Mouse (Mus musculus): ENCODE results near the gene Ptprq. TPM values are rescaled to one million over a fixed set of nuclear protein-coding genes. Genes with fewer than 3 reads are reported as not detected.
A peak's percentile ranks its signal among the peaks of the same experiment; 100 is the strongest.

Gene Ptprq
- polyA plus RNA-seq, 1 experiment from 2014 or later = 0.08 TPM

DNA sequence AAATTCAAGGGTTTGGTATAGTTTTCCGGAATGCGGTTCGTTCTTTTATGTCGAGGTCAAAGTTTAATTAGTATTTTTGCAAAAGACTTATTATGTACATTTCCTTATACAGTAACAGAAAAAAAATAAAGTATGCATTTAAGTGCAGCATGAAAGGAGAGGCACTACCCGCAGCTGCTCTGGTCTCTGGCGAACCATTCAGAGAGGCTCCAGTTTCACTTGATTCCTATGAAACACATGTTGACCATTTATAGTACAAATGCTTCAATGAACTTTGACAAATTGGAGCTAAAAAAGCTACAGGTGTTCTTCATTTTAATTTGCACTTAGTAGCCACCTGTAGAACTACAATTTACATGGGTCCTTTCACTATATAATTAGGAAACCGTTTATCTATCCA, 205.1 kb downstream of the Ptprq start:
- WGBS = 80% methylated on average over 7 of the region's 7 CpGs
- H3K27me3 ChIP-seq (ENCODE audit: control insufficient read depth, insufficient read depth, low read length) = no peaks in the 10 kb centered on the region
- no peaks in the 10 kb centered on the region for H3K4me1 ChIP-seq (ENCODE audit: control insufficient read depth, insufficient read depth, low read length)
- no peaks in the 10 kb centered on the region for H3K36me3 ChIP-seq (ENCODE audit: control insufficient read depth, insufficient read depth, low read length)
- H3K4me2 ChIP-seq (ENCODE audit: low read depth, low read length) = no peak overlapping the region
- H3K9ac ChIP-seq (ENCODE audit: low read length) = no peak overlapping the region
- ATAC-seq (ENCODE audit: insufficient read depth, low FRiP score) = no peak
- no peaks in the 10 kb centered on the region for H3K9me3 ChIP-seq (replicated peaks; ENCODE audit: control insufficient read depth, low read length)
- no peak overlapping the region for H3K4me3 ChIP-seq (replicated peaks; ENCODE audit: low read length)
- H3K27ac ChIP-seq (ENCODE audit: low read length) = no peak overlapping the region

DNA sequence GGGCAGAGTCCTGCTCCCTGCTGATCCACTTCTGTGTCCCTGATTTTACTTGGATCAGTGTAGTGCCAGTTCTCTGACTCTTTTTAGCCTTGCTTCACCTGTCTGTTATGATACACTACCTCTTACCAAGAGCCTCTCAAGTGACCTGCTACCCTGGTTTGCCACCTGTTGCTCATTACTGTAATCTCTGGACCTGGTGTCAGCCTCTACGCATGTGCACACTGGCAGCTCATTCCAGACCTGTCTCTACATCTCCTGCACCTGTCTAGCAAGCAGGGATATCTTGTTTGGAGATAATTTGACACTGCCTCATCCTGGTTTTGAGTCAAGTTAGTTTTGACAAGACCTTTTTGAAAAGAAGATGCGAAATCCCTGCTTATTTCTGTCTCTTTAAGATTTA, 213.5 kb downstream of the Ptprq start:
- no peak for ATAC-seq (ENCODE audit: insufficient read depth, low FRiP score)
- Histone ChIP-seq H3K36me3 (ENCODE audit: control insufficient read depth, insufficient read depth, low read length) (no peaks in the 10 kb centered on the region), H3K4me3 (replicated peaks; ENCODE audit: low read length) (no peak overlapping the region), H3K27ac (ENCODE audit: low read length) (no peak overlapping the region), H3K4me1 (ENCODE audit: control insufficient read depth, insufficient read depth, low read length) (no peaks in the 10 kb centered on the region), H3K4me2 (ENCODE audit: low read depth, low read length) (no peak overlapping the region), H3K9ac (ENCODE audit: low read length) (no peak overlapping the region), H3K9me3 (replicated peaks; ENCODE audit: control insufficient read depth, low read length) (no peaks in the 10 kb centered on the region), H3K27me3 (ENCODE audit: control insufficient read depth, insufficient read depth, low read length) (no peaks in the 10 kb centered on the region)
- WGBS = 81% methylated on average over 2 of the region's 2 CpGs

DNA sequence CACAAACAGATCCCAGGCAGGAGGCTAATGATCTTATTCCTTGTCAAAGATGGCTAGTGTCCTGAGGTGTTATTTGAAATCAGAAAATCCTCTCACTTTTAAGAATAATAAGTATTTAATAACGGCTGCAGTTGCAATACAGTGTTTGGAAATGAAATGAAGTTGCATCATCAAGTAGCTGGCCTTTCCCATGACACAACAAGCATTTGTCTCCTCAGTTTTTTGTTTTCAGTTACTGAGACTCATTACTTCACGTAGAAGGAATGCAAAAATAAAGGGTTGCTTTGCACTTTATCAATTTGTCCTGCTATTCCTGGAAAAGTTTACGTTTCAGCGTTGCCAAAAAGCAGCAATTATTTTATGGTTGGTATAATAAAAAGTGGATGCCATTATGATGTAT, 216.4 kb downstream of the Ptprq start:
- 52% methylated on average over 4 of the region's 4 CpGs for WGBS
- no peak overlapping the region for H3K27ac ChIP-seq (ENCODE audit: low read length)
- no peak overlapping the region for H3K9ac ChIP-seq (ENCODE audit: low read length)
- no peak overlapping the region for H3K4me3 ChIP-seq (replicated peaks; ENCODE audit: low read length)
- H3K9me3 ChIP-seq (replicated peaks; ENCODE audit: control insufficient read depth, low read length) = no peaks in the 10 kb centered on the region
- no peaks in the 10 kb centered on the region for H3K4me1 ChIP-seq (ENCODE audit: control insufficient read depth, insufficient read depth, low read length)
- no peaks in the 10 kb centered on the region for H3K27me3 ChIP-seq (ENCODE audit: control insufficient read depth, insufficient read depth, low read length)
- ATAC-seq (ENCODE audit: insufficient read depth, low FRiP score) = no peak
- H3K36me3 ChIP-seq (ENCODE audit: control insufficient read depth, insufficient read depth, low read length) = no peaks in the 10 kb centered on the region
- H3K4me2 ChIP-seq (ENCODE audit: low read depth, low read length) = no peak overlapping the region

DNA sequence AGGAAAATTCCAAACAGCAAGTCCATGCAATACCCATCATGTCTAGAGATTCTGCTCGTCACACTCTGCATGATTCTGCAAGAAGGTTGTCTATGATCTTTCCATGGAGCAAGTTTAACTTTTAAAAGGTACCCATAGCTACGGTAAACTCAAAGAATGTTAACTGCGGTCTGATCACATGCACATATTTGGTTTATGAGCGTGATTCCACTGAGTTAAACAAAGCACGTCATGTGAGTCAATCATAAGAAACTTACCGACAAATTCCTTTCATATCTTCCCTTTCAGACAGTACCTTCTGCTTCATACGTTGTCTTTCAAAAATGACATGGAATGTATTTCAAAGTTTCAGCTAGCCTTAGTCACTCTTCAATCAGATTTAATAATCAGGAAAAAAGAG, 217.7 kb downstream of the Ptprq start:
- Histone ChIP-seq H3K36me3 (ENCODE audit: control insufficient read depth, insufficient read depth, low read length) (no peaks in the 10 kb centered on the region), H3K4me3 (replicated peaks; ENCODE audit: low read length) (no peak overlapping the region), H3K27me3 (ENCODE audit: control insufficient read depth, insufficient read depth, low read length) (no peaks in the 10 kb centered on the region), H3K9me3 (replicated peaks; ENCODE audit: control insufficient read depth, low read length) (no peaks in the 10 kb centered on the region), H3K4me1 (ENCODE audit: control insufficient read depth, insufficient read depth, low read length) (no peaks in the 10 kb centered on the region), H3K4me2 (ENCODE audit: low read depth, low read length) (no peak overlapping the region), H3K27ac (ENCODE audit: low read length) (no peak overlapping the region), H3K9ac (ENCODE audit: low read length) (no peak overlapping the region)
- no peak for ATAC-seq (ENCODE audit: insufficient read depth, low FRiP score)
- 82% methylated on average over 7 of the region's 7 CpGs for WGBS

DNA sequence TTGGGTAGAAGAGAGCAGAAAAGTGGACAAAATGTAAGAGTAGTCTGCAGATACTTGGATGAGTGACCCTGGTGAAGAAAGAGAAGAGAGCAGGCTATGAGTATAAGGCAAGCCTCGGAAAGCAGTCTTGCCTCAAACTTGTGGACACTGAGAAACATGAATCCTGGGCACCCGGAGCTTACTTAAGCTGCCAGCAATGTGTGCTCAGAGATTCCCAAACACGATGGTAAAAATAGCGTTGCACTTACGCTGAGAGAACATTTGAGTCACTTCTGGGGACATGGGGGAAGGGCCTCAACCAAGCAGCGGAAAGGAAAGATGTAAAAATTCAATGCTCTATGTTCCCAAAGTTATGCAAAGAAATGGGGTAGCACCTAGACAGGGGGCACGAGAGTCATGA, 220.2 kb downstream of the Ptprq start:
- H3K27me3 ChIP-seq (ENCODE audit: control insufficient read depth, insufficient read depth, low read length) = no peaks in the 10 kb centered on the region
- H3K9ac ChIP-seq (ENCODE audit: low read length) = no peak overlapping the region
- H3K9me3 ChIP-seq (replicated peaks; ENCODE audit: control insufficient read depth, low read length) = no peaks in the 10 kb centered on the region
- no peaks in the 10 kb centered on the region for H3K4me1 ChIP-seq (ENCODE audit: control insufficient read depth, insufficient read depth, low read length)
- H3K4me3 ChIP-seq (replicated peaks; ENCODE audit: low read length) = no peak overlapping the region
- 78% methylated on average over 7 of the region's 7 CpGs for WGBS
- H3K27ac ChIP-seq (ENCODE audit: low read length) = no peak overlapping the region
- H3K4me2 ChIP-seq (ENCODE audit: low read depth, low read length) = no peak overlapping the region
- H3K36me3 ChIP-seq (ENCODE audit: control insufficient read depth, insufficient read depth, low read length) = no peaks in the 10 kb centered on the region
- no peak for ATAC-seq (ENCODE audit: insufficient read depth, low FRiP score)

DNA sequence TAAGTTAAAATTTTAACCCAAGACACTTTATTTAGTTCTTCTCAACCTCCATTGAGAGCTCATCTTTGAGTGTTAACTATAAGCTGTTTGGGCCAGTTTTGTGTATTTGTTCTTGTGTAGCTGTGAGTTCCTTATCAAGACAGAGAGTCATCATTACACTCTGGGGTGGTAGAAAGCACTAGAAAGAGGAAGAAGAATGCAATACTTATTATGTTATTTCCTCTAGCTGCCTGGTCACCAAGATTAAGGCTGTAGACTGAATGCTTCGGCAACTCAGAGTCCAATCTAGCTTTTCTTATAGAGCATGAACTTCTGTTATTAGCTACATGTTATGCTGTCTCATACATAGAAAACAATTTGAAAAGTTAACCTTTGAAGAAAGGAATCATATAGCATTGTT, 223.4 kb downstream of the Ptprq start:
- no peak overlapping the region for H3K27ac ChIP-seq (ENCODE audit: low read length)
- no peak overlapping the region for H3K4me2 ChIP-seq (ENCODE audit: low read depth, low read length)
- no peaks in the 10 kb centered on the region for H3K4me1 ChIP-seq (ENCODE audit: control insufficient read depth, insufficient read depth, low read length)
- ATAC-seq (ENCODE audit: insufficient read depth, low FRiP score) = no peak
- no peaks in the 10 kb centered on the region for H3K36me3 ChIP-seq (ENCODE audit: control insufficient read depth, insufficient read depth, low read length)
- H3K9ac ChIP-seq (ENCODE audit: low read length) = no peak overlapping the region
- no peaks in the 10 kb centered on the region for H3K27me3 ChIP-seq (ENCODE audit: control insufficient read depth, insufficient read depth, low read length)
- H3K9me3 ChIP-seq (replicated peaks; ENCODE audit: control insufficient read depth, low read length) = no peaks in the 10 kb centered on the region
- H3K4me3 ChIP-seq (replicated peaks; ENCODE audit: low read length) = no peak overlapping the region
- WGBS = 78% methylated on average over 1 of the region's 1 CpGs

DNA sequence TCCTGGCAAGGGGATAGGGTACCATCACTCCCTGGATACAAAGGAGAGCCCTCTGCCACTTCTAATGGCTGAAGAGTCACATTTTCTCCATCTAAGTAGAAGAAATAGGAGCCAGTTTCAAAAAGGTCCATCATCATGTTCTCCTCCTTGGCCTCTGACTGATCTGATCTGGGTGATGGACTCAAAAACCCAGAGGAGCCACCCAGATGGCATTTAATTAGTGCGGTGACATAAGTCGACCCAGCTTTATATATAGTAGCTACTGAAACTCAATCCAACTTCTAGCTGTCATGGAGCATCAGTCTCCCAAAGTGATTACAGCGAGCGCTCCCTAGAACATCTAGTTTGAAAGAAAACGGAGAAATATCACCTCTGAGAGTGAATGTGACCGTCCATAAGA, 225.3 kb downstream of the Ptprq start, which contains the start of gene Myf6:
Gene Myf6 (minus strand): TSS at position 170 of the 400 bp plus-strand sequence.
- H3K9me3 ChIP-seq (replicated peaks; ENCODE audit: control insufficient read depth, low read length) = no peaks in the 10 kb centered on the region
- WGBS = 86% methylated on average over 6 of the region's 6 CpGs
- ATAC-seq (ENCODE audit: insufficient read depth, low FRiP score) = no peak

DNA sequence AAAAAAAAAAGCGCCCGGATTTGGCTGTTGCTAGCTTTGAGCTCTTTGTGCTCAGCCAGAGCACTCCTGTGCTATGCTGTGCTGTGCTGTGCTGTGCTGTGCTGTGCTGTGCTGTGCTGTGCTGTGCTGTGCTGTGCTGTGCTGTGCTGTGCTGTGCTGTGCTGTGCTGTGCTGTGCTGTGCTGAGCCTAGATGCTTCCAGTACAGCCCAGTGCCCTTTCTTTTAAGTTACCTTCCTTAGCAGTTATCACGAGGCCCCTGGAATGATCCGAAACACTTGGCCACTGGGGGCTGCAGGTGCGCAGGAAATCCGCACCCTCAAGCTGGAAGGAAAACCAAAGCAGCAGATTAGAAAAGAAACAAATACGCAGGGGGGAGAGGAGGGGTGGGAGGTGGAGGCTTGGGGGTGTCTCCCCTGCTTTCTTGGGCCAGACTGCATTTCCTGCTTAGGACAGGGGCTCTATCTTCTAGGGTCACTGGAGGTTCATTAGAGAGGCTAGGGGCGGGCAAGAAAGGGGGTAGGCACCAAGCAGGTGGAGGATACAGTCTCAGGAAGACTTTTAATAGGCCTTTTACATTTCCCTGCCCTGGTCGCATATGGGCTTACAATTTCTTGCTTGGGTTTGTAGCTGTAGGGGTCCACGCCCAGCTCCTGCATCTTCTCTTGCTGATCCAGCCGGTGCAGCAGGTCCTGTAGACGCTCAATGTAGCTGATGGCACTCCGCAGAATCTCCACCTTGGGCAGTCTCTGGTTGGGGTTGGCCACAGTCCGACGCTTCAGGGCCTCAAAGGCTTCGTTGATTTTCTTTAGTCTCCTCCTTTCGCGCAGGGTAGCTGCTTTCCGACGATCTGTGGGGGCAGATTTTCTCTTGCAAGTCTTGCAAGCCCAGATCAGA, 226.0 kb downstream of the Ptprq start:
- Histone ChIP-seq H3K4me3 (replicated peaks; ENCODE audit: low read length) (peak overlapping the region; percentile 33), H3K4me2 (ENCODE audit: low read depth, low read length) (peak overlapping the region; percentile 52), H3K36me3 (ENCODE audit: control insufficient read depth, insufficient read depth, low read length) (no peaks in the 10 kb centered on the region), H3K4me1 (ENCODE audit: control insufficient read depth, insufficient read depth, low read length) (no peaks in the 10 kb centered on the region), H3K27ac (ENCODE audit: low read length) (no peak overlapping the region), H3K9ac (ENCODE audit: low read length) (peak overlapping the region; percentile 19; the same call in 1 of the 2 replicates), H3K27me3 (ENCODE audit: control insufficient read depth, insufficient read depth, low read length) (no peaks in the 10 kb centered on the region), H3K9me3 (replicated peaks; ENCODE audit: control insufficient read depth, low read length) (no peaks in the 10 kb centered on the region)
- 50% methylated on average over 20 of the region's 20 CpGs for WGBS
- no peak for ATAC-seq (ENCODE audit: insufficient read depth, low FRiP score)

More for the DNA sequence above, 225.3 kb downstream of the Ptprq start, which contains the start of gene Myf6:
- H3K4me2 ChIP-seq (ENCODE audit: low read depth, low read length) = peak within 1 kb of the TSS; percentile 52
- H3K9ac ChIP-seq (ENCODE audit: low read length) = no peak within 1 kb of the TSS
- H3K4me1 ChIP-seq (ENCODE audit: control insufficient read depth, insufficient read depth, low read length) = no peaks in the 10 kb centered on the region
- H3K27ac ChIP-seq (ENCODE audit: low read length) = no peak within 1 kb of the TSS
- H3K36me3 ChIP-seq (ENCODE audit: control insufficient read depth, insufficient read depth, low read length) = no peaks in the 10 kb centered on the region
- H3K4me3 ChIP-seq (replicated peaks; ENCODE audit: low read length) = no peak within 1 kb of the TSS
- H3K27me3 ChIP-seq (ENCODE audit: control insufficient read depth, insufficient read depth, low read length) = no peaks in the 10 kb centered on the region

DNA sequence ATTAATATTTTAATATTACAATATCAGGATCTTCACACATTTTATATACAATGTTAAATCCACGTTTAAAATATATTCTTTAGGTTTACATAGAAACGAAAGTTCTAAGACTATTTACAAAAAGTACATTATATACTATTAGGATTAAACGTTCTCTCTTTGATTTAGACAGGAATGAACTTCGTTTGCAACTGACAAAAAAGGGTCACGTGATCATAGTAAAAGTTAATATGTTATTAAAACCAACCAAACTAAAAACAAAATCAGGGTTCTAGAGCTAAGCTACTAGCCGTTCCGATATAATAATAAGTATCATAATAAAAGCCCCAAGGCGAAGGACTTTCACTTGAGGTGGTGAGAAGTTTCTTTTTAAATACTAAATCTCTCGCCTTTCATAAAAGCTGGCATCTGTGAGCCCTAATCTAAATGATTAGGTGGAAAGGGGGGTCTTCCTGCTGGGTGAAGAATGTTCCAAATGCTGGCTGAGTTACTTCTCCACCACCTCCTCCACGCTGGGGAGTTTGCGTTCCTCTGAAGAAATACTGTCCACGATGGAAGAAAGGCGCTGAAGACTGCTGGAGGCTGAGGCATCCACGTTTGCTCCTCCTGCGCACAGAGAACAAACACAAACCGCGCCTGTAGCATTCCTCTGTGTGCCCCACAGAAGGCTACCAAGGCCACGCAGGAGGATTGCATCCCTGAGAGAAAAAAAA, 226.8 kb downstream of the Ptprq start:
- peak overlapping the region; percentile 33 for H3K4me3 ChIP-seq (replicated peaks; ENCODE audit: low read length)
- no peaks in the 10 kb centered on the region for H3K4me1 ChIP-seq (ENCODE audit: control insufficient read depth, insufficient read depth, low read length)
- 26% methylated on average over 18 of the region's 18 CpGs for WGBS
- H3K4me2 ChIP-seq (ENCODE audit: low read depth, low read length) = peak overlapping the region; percentile 52
- peak overlapping the region; percentile 19; the same call in 1 of the 2 replicates for H3K9ac ChIP-seq (ENCODE audit: low read length)
- no peaks in the 10 kb centered on the region for H3K36me3 ChIP-seq (ENCODE audit: control insufficient read depth, insufficient read depth, low read length)
- no peaks in the 10 kb centered on the region for H3K9me3 ChIP-seq (replicated peaks; ENCODE audit: control insufficient read depth, low read length)
- no peak overlapping the region for H3K27ac ChIP-seq (ENCODE audit: low read length)
- no peak for ATAC-seq (ENCODE audit: insufficient read depth, low FRiP score)
- H3K27me3 ChIP-seq (ENCODE audit: control insufficient read depth, insufficient read depth, low read length) = no peaks in the 10 kb centered on the region
